Mouse (Mus musculus) frontal cortex, adult (tissue): ENCODE data around the gene Ccdc162.
"Not testable (repeated sequence)": the region's sequence is repeated elsewhere in the genome, so short reads cannot be mapped to it uniquely, and the experiment has no call there.

Experiments used
- ATAC-seq: cut with Nextera tagmentation; 2 replicates; pipeline ENCODE4 v1.9.2; 2017; ENCODE audit warnings: mild to moderate bottlenecking, moderate library complexity, mixed read lengths; ENCODE audit not compliant: low TSS enrichment

Gene Ccdc162

DNA sequence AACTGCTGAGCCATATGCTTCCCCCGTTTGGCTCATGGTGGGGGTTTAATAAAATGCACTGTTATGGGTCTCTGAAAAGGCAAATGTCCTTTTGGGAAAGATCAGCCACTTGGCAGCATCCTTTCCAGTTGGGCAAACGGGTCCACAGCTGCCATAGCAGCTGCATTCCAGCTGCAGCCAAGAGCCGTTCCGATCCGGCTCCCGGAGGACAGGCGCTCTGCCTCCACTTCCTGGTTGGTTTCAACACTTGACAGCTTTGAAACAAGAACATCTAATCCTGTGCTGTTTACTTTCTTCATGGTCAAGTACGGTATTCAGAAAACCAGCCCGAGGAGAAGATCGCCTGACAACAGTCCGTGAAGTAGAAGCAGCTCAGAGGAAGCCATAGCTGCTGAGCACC, 19.4 kb downstream of the Ccdc162 start:
- ATAC-seq, result no peak

GRCm38 (mm10) chr10:41690978-41691377, 25.5 kb downstream of the Ccdc162 start:
- no peak for ATAC-seq

DNA sequence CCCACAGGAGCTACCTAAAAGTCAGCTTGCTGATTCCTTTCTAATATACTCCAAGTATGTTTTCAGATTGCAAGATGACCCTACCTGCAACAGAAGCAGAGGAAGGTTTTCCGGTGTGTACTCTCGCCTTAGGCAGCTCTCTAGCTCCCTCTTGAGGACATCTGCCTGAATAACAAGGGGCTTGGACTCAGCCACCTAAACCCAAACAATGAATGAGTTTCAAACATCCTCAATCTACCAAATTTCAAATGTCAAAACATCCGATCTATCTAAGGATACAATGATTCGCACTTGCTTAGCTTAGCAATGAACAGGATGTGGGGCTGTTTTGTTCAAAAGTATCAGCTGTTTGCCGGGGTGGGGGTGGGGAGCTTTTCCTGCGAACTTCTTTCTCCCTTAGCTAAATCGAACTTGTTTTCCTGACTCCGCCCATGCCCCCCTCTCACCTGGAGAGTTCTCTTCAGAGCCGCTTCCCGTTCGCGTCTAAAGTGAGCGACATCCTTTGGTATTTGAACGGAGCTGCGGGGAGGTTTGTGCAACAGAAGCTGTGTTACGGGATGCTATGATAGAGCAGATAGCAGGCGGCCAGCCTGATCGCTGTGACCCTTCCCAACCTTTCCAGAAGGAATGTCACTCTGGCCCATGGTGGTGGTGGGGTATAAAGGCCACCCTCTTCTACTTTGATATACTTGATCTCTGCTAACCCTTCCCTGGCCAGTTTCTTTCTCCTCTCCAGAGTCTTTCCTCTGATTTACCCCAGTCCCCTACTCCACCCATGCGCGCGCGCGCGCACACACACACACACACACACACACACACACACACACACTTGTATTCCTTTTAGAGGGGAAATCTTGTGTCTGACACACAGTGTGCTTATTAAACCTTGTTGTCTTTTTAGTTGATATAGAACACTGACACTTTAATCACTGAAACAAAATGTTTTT, 26.2 kb downstream of the Ccdc162 start:
- ATAC-seq, result peak; percentile 79; the same call in 1 of the 2 replicates

- 0 out of 2 replicates have a peak, but pooled peaks have one; percentile 6 for ATAC-seq
Observed at GRCm38 (mm10) chr10:41684548-41684996, 31.9 kb downstream of the Ccdc162 start.

DNA sequence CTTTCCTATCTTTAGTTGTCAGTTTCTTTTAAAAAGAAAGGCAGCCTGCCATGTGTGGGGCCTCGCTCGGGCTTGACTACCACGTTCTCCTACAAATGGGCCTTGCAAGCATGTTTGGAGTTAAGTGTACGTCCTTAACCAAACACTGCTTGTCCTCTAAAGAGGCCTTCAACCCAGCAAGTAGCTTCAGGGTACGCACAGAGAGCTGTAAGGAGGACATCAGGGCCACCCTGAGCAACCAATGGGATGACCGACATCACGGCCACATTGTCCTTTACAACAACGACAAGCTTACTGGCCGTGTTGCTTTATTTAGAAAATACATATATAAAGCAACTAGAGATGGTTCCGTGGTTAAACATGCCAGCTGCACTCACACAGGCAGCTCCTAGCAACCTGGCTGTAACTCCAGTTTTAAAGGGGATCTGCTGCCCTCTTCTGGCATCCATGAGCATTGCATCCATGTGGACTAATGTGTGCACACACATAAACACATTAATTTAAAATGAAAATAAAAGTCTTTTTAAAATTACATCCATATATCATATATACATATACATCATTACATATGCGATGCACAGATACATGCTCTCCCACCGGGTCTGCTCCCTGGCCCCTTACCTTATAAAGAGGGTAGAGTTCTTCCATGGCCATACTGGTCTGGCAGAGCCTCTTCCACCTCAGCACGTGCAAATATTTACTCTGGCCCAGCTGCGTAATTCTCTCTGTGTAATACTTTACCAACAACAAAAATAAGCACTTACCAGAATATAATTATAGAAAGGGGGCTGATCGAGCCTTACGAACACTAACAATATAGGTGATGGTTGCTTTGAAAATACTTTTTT, 33.7 kb downstream of the Ccdc162 start:
- peak; percentile 75 for ATAC-seq

GRCm38 (mm10) chr10:41678746-41679360, 37.6 kb downstream of the Ccdc162 start:
- ATAC-seq, result peak; percentile 87

DNA sequence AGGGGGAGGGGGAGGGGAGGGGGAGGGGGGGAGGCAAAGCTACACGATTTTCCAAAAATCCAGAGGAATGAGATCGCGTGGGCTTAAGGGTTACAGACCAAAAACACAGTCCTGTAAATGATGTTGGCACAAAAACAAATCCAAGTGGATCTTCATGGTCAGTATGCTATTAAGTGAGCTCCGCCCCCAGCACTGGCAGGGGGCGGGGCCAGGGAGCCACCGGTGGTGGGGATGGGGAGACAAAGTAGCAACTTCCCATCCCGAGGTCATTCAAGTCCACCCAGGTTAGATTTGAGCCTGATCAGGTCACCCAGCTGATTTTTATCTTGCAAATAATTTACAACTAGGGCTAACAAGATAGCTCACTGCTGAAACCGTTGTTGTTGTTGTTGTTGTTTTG, 39.0 kb downstream of the Ccdc162 start:
- no peak for ATAC-seq

DNA sequence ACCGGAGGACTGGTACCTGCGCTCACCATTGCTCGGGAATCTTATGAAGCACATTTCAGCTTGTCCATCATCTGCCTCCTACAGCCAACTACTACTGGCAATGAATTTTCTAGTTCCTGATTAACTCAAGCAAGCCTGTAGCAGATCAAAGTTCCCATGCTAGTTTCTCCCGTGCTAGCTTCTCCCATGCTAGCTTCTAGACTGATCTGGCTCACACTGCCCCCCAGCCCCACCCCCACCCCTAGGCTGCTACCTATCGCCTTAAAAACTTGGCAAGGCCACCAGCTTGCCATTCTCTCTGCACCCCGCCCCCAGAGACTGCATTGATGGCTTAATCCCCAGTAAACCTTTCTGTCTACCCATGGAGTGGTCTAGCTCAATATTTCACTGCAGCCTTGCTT, 39.8 kb downstream of the Ccdc162 start:
- ATAC-seq, result no peak

- no peak for ATAC-seq
Observed at GRCm38 (mm10) chr10:41675842-41676571, 40.4 kb downstream of the Ccdc162 start.

DNA sequence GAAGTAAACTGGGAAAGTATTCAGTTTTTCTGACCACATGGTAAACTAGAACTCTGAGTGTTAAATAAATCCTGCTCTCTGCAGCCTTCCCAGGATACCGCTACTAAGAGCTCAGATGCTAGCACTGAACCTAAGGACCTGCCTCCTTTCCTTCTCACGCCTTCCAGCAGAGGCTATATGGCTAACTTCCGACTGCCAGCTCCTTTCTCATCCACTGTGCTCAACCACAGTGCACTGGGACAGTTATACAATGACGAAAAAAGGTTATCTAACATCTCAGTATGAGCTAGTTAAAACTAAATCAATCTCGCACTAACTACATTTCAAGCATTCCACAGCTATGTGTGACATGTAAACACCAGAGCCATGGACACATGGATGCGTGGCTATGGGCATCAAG, 41.2 kb downstream of the Ccdc162 start:
- no peak for ATAC-seq

DNA sequence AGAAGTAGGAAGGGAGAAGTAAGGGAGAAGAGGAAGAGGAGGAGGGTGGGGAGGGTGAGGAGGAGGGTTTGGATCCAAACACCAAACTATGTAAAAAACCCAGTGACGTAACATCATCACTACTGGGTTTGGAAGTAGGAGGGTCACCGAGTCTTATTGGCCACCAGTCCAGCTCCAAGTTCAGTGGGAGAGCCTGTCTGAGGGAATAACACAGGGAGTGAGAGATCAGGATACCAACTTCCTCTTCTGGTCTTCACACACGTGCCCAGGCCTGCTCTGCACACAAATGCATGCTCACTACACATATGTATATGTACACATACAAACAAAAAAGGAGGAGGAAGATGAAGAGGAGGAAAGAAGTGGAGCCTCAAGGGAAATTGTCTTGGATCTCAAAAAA, 42.1 kb downstream of the Ccdc162 start:
- ATAC-seq, result no peak

DNA sequence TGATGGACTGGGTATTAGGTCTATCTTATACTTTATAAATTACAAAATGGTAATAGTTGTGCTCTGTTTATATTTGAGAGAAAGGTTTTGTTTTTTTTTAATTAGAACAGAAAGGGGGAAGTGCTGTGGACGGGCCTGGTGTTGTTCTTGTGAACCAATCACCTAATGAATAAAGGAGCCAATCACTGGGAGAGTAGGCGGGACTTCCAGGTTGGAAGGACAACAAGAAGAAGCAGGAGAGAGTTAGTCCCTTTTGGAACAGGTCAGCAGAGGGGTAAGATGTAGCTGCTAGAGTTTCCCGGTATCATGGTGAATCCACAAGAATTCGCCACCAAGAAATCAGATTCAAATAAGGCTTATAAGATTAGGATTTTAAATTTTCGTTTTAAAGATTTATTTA, 46.2 kb downstream of the Ccdc162 start:
- no peak for ATAC-seq

DNA sequence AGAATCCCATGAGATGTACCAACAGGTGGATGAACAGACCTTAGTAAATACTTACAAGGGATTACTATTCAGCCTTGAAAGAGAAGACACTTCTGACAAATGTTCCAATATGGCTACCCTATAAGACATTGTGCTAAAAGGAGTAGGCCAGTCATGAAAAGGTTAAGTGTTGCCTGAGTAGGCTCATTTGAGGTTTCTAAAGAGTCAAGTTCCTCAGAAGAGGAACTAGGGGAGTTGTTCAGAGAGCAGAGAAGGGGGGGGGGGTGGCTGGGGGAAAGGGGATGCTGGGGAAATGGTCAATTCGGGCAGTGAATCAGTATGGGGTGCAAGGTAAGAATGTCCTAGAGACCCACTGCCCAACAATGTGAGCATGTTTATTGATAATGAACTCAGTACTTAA, 50.9 kb downstream of the Ccdc162 start:
- ATAC-seq, result no peak

DNA sequence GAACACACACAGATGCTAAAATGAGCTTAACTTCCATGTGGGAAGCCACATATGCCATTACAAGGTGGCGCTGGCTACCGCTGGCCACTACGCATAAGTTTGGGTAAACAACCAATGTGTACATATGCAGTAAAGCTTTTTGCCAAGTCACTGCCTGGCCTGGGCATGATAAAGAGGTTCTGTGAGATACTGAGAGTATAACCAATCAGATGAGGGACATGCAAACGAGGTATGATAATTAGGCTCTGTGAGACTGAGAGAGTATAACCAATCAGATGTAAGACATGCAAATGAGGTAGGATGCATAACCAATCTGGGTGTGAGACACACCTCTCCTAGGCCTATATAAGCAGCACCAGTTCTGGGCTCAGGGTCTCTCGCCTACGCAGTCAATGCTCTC, 56.8 kb downstream of the Ccdc162 start:
- not testable (repeated sequence) for ATAC-seq

DNA sequence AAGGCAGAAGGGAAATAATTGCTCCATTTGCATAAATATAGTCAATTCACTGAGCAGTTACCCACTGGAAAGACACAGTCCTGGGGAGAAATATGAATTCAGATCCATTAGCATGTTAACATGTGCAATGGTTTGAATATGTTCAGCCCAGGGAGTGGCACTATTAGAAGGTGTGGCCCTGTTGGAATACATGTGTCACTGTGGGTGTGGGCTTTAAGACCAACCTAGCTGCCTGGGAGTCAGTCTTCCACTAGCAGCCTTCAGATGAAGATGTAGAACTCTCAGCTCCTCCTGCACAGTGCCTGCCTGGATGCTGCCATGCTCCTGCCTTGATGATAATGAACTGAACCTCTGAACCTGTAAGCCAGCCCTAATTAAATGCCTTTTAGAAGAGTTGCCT, 60.8 kb downstream of the Ccdc162 start:
- ATAC-seq, result not testable (repeated sequence)

GRCm38 (mm10) chr10:41652988-41653387, 63.4 kb downstream of the Ccdc162 start:
- no peak for ATAC-seq

- no peak for ATAC-seq
Observed at GRCm38 (mm10) chr10:41652094-41652775, 64.2 kb downstream of the Ccdc162 start.

DNA sequence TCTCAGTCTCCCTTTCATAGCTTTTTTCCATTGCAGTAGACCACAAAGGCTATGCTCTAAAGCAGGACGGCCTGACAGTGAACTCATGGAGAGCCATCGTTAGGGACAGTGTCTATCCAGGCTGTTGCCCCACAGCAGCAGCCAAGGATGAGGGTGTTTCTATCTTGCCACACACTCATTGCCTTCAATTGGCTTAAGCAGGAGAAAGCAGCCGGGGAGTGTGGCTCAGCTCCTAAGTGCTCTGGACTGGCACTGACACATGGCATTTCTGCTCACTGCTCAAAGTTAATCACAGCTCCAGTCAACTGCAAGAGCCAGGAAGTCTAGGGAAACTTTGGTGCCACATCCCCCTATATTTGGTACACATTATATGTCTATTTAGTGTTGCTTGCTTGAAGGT, 64.9 kb downstream of the Ccdc162 start:
- no peak for ATAC-seq

- no peak for ATAC-seq
Observed at GRCm38 (mm10) chr10:41649186-41649585, 67.2 kb downstream of the Ccdc162 start.

DNA sequence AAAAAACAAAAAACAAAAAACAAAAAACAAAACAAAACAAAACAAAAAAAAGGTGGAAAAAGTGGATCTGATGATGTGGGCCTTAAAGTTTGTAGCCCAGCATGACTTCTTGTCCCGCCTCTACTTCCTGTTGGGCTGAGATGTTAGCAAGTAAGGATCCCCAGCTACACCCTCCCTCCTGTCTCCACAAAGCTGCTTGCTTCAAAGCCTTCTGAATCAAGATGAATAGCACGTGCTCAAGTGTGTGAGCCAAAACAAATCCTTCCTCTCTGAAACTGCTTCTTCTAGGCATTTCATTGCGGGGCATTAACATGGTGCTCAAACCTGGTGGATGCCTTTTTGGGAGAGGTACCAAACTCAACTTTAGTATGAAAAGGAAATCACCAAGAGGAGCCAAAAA, 77.7 kb downstream of the Ccdc162 start:
- no peak for ATAC-seq
